Mouse (Mus musculus) right cerebral cortex, adult 18-20 months (tissue): Measurements from ENCODE around the gene Prr19.
"Not testable (repeated sequence)": the region's sequence is repeated elsewhere in the genome, so short reads cannot be mapped to it uniquely, and the experiment has no call there.

Experiments used
- DNase-seq: peaks from one replicate; pipeline ENCODE4 v3.0.0; 2022; ENCODE audit warnings: mixed read lengths

Prr19 gene

GRCm38 (mm10) chr7:25323219-25323618 lies 22.0 kb downstream of the Prr19 start:
- no peak for DNase-seq

DNA sequence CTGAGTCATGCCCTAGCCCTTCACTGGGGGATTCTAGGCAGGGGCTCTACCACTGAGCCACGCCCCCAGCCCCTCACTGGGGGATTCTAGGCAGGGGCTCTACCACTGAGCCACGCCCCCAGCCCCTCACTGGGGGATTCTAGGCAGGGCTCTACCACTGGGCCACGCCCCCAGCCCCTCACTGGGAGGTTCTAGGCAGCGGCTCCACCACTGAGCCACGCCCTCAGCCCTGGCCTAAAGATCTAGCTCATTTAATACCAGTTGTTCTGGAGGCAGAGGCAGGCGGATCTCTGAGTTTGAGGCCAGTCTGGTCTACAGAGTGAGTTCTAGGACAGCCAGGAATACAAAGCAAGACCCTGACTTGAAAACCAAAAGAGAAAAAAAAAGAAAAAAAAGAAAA lies 24.2 kb downstream of the Prr19 start:
- DNase-seq = not testable (repeated sequence)

DNA sequence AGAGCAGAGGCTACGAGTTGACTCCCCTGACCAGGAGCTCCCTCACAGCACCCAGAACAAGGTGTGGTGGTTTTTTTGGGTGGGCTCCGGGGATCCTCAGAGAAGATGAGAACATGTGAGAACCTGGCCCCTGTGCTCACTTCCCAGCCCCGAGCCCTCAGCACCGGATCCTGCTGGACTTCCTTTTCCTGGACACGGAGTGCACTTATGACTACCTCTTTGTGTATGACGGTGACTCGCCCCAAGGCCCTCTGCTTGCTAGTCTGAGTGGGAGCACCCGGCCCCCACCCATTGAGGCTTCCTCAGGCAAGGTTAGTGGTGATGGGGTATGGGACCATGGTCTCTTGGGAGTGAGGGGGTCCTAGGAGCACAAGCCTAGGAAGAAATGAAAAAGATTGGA lies 25.0 kb downstream of the Prr19 start:
- no peak for DNase-seq

DNA sequence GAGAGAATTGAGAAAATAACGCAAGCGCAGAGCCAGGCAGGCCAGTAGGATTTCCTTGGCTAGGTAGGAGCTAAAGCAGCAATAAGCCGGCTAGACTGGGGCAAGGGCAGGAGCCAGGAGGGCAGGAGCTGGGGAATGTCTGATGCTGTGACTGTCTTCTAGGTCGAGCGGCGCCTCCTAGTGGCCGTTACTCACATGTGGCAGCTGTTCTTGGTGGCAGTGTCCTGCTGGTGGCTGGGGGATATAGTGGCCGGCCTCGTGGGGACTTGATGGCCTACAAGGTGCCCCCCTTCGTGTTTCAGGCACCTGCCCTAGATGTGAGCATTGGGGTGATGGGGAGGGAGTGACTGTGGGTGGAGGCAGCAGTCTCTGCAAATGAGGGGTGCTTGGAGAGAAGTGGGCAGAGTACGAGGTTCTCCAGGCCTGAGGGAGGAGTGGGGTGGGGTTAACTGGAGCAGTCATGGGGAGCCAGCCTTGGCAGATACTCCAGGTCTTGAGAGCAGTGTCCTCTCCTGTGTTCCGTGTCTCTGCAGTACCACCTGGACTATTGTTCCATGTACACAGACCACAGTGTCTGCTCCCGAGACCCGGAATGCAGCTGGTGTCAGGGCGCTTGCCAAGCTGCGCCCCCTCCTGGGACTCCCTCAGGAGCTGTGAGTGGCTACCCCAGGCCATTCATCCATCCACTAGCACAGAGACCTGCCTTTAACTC lies 32.5 kb downstream of the Prr19 start:
- DNase-seq = peak; percentile 54

DNA sequence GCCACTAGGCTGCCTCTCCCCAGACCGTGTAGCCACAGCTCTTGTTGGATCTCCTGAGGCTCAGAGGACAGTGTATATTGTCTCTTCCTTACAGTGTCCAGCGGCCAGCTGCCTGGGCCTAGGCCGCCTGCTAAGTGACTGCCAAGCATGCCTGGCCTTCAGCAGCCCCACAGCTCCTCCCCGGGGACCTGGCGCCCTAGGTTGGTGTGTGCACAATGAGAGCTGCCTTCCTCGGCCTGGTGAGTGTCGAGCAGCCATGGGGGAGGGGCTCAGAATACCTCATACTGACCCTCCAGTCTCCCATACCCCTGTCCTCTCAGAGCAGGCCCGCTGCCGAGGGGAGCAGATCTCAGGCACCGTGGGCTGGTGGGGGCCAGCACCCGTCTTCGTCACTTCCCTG lies 33.3 kb downstream of the Prr19 start:
- no peak for DNase-seq

GRCm38 (mm10) chr7:25339329-25339728 lies 38.1 kb downstream of the Prr19 start:
- no peak for DNase-seq

GRCm38 (mm10) chr7:25341000-25341784 lies 40.0 kb downstream of the Prr19 start:
- DNase-seq = peak; percentile 55

DNA sequence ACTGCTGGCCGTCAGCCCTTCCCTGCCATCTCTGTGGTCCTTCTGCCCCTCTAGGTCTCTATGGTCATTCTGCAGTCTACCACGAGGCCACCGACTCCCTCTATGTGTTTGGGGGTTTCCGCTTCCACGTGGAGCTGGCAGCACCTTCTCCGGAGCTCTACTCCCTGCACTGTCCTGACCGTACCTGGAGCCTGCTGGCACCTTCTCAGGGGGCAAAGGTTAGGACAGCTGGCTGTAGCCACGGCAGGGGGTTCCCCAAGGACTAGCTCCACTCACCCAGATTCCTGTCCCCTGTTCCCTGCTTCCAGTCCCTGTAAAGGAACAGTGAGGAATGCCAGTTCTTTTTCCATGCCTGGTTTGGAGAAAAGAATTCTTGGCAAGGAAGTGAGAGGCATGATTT lies 47.6 kb downstream of the Prr19 start:
- no peak for DNase-seq
